Mouse (Mus musculus): ENCODE measurements around the gene Olfr195. TPM values are rescaled to one million over a fixed set of nuclear protein-coding genes. Genes with fewer than 3 reads are reported as not detected.

Gene Olfr195
- polyA plus RNA-seq (2014; fragmentation: Illumina TruSeq; extraction: RNeasy Lipid Tissue Mini Kit (QIAGEN cat#74804)): not detected

DNA sequence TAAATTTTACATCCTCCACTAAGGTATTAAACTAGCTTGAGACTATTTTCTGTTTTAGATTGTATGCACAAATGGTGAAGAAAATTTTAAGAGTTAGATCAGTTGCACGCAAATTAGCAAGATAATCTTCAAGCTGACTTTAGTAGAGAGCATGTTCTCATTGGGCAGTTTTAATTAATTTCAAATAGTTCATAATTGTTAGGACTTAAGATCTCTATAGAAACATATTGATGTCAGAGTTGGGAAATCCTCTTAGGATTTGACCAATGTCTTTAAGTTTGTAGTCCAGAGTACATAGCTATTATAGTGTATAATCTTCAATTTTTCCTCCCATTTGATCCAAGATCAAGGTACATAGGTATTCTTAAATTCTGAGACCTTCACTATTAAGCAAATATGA is at the start of gene Olfr195:
Gene Olfr195, plus strand, starts transcription at position 301 of the 400 bp plus-strand sequence.

DNA sequence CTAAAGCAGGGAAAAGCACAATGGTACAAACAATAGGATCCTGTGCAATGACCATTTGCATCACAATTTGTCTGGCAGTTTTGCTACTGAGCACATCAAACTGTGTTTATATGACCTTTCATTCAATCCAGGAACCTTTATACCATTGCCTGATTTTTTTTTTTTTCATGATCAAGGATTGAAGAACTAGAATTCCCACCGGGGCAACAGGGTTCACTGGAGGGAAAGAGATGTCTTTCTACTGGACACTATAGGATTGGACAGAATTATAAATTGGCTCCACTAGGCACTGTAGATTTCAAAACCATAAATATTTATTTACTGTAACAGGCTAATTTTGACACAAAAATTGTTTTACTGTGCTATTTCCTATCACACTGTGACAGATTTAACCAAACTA is 35.1 kb upstream of the Olfr195 start, which contains the start of gene Olfr193:
Gene Olfr193, minus strand, starts transcription at position 101 of the 400 bp plus-strand sequence.

DNA sequence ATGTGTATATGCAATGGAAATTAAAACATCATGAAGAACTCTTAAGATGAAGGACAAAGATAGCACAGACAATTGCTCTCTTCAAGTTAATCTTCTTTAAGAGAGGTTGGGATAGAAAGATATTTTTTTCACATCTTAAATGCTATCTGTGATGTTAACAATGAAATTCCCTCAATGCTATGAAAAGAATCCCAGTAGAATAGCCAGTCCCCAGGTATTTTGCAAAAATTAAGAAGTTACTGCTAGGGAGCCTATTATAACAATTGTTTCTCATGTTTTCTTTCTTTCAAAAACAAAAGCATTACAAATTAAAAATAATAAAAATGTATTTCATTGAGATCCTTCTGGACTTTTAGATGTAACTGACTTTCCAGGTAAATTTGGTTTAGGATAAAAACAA is 25.9 kb upstream of the Olfr195 start, which contains the start of gene Olfr194:
Gene Olfr194, minus strand, starts transcription at position 101 of the 400 bp plus-strand sequence.

DNA sequence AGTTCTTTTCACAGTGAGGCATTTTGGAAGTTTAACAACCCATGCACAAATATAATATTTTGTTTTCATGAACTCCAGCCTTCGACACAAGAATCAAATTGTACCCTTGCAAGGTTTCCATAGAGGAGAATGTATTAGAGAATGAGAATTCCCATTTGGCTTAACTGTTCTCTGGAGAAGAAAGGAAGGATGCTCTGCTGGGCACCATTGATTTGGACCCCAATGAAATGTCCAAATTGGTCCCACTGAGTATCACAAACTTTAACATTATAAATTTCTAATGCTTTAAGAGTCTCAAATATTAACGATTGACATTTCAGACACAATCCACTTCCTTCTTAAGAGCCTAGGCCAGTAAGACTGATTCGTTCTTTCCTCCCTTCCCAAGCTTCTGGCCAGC is 23.5 kb downstream of the Olfr195 start, which contains the start of gene Olfr196:
Gene Olfr196, minus strand, starts transcription at position 101 of the 400 bp plus-strand sequence.

Other genes starting within 250 kb of the Olfr195 start
- gene Olfr181, start 218.3 kb upstream of the Olfr195 start, polyA plus RNA-seq (2014; fragmentation: Illumina TruSeq; extraction: RNeasy Lipid Tissue Mini Kit (QIAGEN cat#74804)): not detected
- not detected for gene Olfr180, start 217.7 kb upstream of the Olfr195 start, polyA plus RNA-seq (2014; fragmentation: Illumina TruSeq; extraction: RNeasy Lipid Tissue Mini Kit (QIAGEN cat#74804))
- not detected for gene Olfr183, start 151.7 kb upstream of the Olfr195 start, polyA plus RNA-seq (2014; fragmentation: Illumina TruSeq; extraction: RNeasy Lipid Tissue Mini Kit (QIAGEN cat#74804))
- not detected for gene Olfr186, start 116.8 kb upstream of the Olfr195 start, polyA plus RNA-seq (2014; fragmentation: Illumina TruSeq; extraction: RNeasy Lipid Tissue Mini Kit (QIAGEN cat#74804))
- gene Olfr187, start 107.3 kb upstream of the Olfr195 start, polyA plus RNA-seq (2014; fragmentation: Illumina TruSeq; extraction: RNeasy Lipid Tissue Mini Kit (QIAGEN cat#74804)): not detected
- not detected for gene Olfr190, start 69.0 kb upstream of the Olfr195 start, polyA plus RNA-seq (2014; fragmentation: Illumina TruSeq; extraction: RNeasy Lipid Tissue Mini Kit (QIAGEN cat#74804))
- not detected for gene Olfr191, start 57.2 kb upstream of the Olfr195 start, polyA plus RNA-seq (2014; fragmentation: Illumina TruSeq; extraction: RNeasy Lipid Tissue Mini Kit (QIAGEN cat#74804))
- gene Olfr193, start 35.2 kb upstream of the Olfr195 start, polyA plus RNA-seq (2014; fragmentation: Illumina TruSeq; extraction: RNeasy Lipid Tissue Mini Kit (QIAGEN cat#74804)): not detected
- gene Olfr194, start 26.0 kb upstream of the Olfr195 start, polyA plus RNA-seq (2014; fragmentation: Illumina TruSeq; extraction: RNeasy Lipid Tissue Mini Kit (QIAGEN cat#74804)): not detected
- gene Olfr196, start 23.4 kb downstream of the Olfr195 start, polyA plus RNA-seq (2014; fragmentation: Illumina TruSeq; extraction: RNeasy Lipid Tissue Mini Kit (QIAGEN cat#74804)): not detected
- not detected for gene Olfr198, start 56.5 kb downstream of the Olfr195 start, polyA plus RNA-seq (2014; fragmentation: Illumina TruSeq; extraction: RNeasy Lipid Tissue Mini Kit (QIAGEN cat#74804))
- gene Olfr199, start 72.7 kb downstream of the Olfr195 start, polyA plus RNA-seq (2014; fragmentation: Illumina TruSeq; extraction: RNeasy Lipid Tissue Mini Kit (QIAGEN cat#74804)): not detected
- gene Olfr201, start 125.6 kb downstream of the Olfr195 start, polyA plus RNA-seq (2014; fragmentation: Illumina TruSeq; extraction: RNeasy Lipid Tissue Mini Kit (QIAGEN cat#74804)): not detected
- not detected for gene Olfr202, start 139.7 kb downstream of the Olfr195 start, polyA plus RNA-seq (2014; fragmentation: Illumina TruSeq; extraction: RNeasy Lipid Tissue Mini Kit (QIAGEN cat#74804))
- not detected for gene Olfr203, start 151.8 kb downstream of the Olfr195 start, polyA plus RNA-seq (2014; fragmentation: Illumina TruSeq; extraction: RNeasy Lipid Tissue Mini Kit (QIAGEN cat#74804))
- not detected for gene Olfr204, start 171.2 kb downstream of the Olfr195 start, polyA plus RNA-seq (2014; fragmentation: Illumina TruSeq; extraction: RNeasy Lipid Tissue Mini Kit (QIAGEN cat#74804))
- gene Olfr205, start 184.1 kb downstream of the Olfr195 start, polyA plus RNA-seq (2014; fragmentation: Illumina TruSeq; extraction: RNeasy Lipid Tissue Mini Kit (QIAGEN cat#74804)): not detected
- gene Olfr206, start 202.2 kb downstream of the Olfr195 start, polyA plus RNA-seq (2014; fragmentation: Illumina TruSeq; extraction: RNeasy Lipid Tissue Mini Kit (QIAGEN cat#74804)): 1.3 TPM
- not detected for gene Olfr209, start 216.9 kb downstream of the Olfr195 start, polyA plus RNA-seq (2014; fragmentation: Illumina TruSeq; extraction: RNeasy Lipid Tissue Mini Kit (QIAGEN cat#74804))